8 mouse cellular contexts compared by ENCODE assay signal in genomic region chr17:14280425-14280833, GRCm38 (mm10). TPM values are rescaled to one million over a fixed set of nuclear protein-coding genes. Genes with fewer than 3 reads are reported as not detected.
DNase-seq lines count a peak whose midpoint lies in the region; ATAC-seq and TF ChIP-seq lines count a peak whose summit lies in the region.

No protein-coding gene starts in this region.

- no peak for ATAC-seq in heart, embryonic 14.5 days (ENCODE audit: insufficient number of reproducible peaks, insufficient read depth, low FRiP score, low read depth)
- ATAC-seq in liver, embryonic 11.5 days (replicated peaks; ENCODE audit: low FRiP score): no peak
- ATAC-seq in activated CD4-positive, CD25-positive, alpha-beta regulatory T cell, adult 4 months: no peak
- no peak for ATAC-seq in CD4-positive, CD25-positive, alpha-beta regulatory T cell, adult 4 months

- peaks cover 34% of the 10 kb centered on the region for H3K4me1 ChIP-seq in embryonic facial prominence, embryonic 10.5 days
- H3K4me1 ChIP-seq in heart, embryonic 14.5 days (ENCODE audit: control insufficient read depth in 2 of 2, insufficient read depth in 2 of 2, low read length in 2 of 2): peaks cover 8 to 17% of the 10 kb centered on the region in 2 experiments; a peak in 3 of 4 replicates
- H3K4me1 ChIP-seq in liver, embryonic 11.5 days (replicated peaks; ENCODE audit: control insufficient read depth, insufficient read depth, low read length): no peaks in the 10 kb centered on the region
- H3K4me1 ChIP-seq in olfactory bulb, adult 2 months (ENCODE audit: control insufficient read depth, insufficient read depth, low read length): peaks cover 17% of the 10 kb centered on the region

- peak overlapping the region; percentile 47; the same call in 1 of the 2 replicates for H3K9ac ChIP-seq in heart, embryonic 14.5 days (ENCODE audit: low read length)
- no peak overlapping the region for H3K9ac ChIP-seq in liver, embryonic 11.5 days (ENCODE audit: low read depth, low read length)

- WGBS in embryonic facial prominence, embryonic 10.5 days: under 1% methylated on average over 31 of the region's 31 CpGs
- under 1% methylated on average over 31 of the region's 31 CpGs for WGBS in heart, embryonic 14.5 days
- WGBS in liver, embryonic 11.5 days: 2% methylated on average over 31 of the region's 31 CpGs
- under 1% methylated on average over 31 of the region's 31 CpGs for WGBS in olfactory bulb, adult 2 months

- intact Hi-C loops in left cerebral cortex, adult 2 months (cut with DNase I): no loop called here
- intact Hi-C loops in left cerebral cortex, postnatal 25 days (cut with DNase I): no loop called here

- no peak overlapping the region for H3K27ac ChIP-seq in left cerebral cortex, adult 2 months
- H3K27ac ChIP-seq in embryonic facial prominence, embryonic 10.5 days (replicated peaks): peak overlapping the region; percentile 61
- H3K27ac ChIP-seq in heart, embryonic 14.5 days (replicated peaks in 1 of 2; ENCODE audit: control insufficient read depth in 1 of 2, insufficient read depth in 1 of 2, low read depth in 2 of 2, low read length in 2 of 2): peak overlapping the region; percentile 32 to 37; a peak in 1 of 4 replicates
- no peak overlapping the region for H3K27ac ChIP-seq in liver, embryonic 11.5 days (ENCODE audit: low read depth, low read length)
- no peak overlapping the region for H3K27ac ChIP-seq in olfactory bulb, adult 2 months (ENCODE audit: insufficient read depth, low read depth, low read length)

- DNase-seq in left cerebral cortex, adult 2 months (ENCODE audit: extremely low spot score in 1 of 2, low spot score in 2 of 2): peak in 1 of 2 experiments; percentile 24
- DNase-seq in left cerebral cortex, postnatal 25 days (ENCODE audit: low spot score in 2 of 2): no peak
- DNase-seq in embryonic facial prominence, embryonic 10.5 days (ENCODE audit: low spot score): peak; percentile 51
- peak; percentile 38 for DNase-seq in liver, embryonic 11.5 days (ENCODE audit: low spot score)

- peak overlapping the region; percentile 53 for H3K4me3 ChIP-seq in left cerebral cortex, adult 2 months
- H3K4me3 ChIP-seq in embryonic facial prominence, embryonic 10.5 days: peak overlapping the region; percentile 67
- peak overlapping the region; percentile 50 to 51 for H3K4me3 ChIP-seq in heart, embryonic 14.5 days (ENCODE audit: control insufficient read depth in 1 of 2, insufficient read depth in 1 of 2, low read depth in 1 of 2, low read length in 2 of 2)
- H3K4me3 ChIP-seq in liver, embryonic 11.5 days (ENCODE audit: low read depth, low read length): peak overlapping the region; percentile 38
- peak overlapping the region; percentile 27 for H3K4me3 ChIP-seq in olfactory bulb, adult 2 months (ENCODE audit: insufficient read depth, low read depth, low read length)

- no peak for TF ChIP-seq POLR2A in olfactory bulb, adult 2 months (IDR thresholded peaks at IDR 0.05; ENCODE audit: insufficient read depth, low read depth, low read length)

- no peaks in the 10 kb centered on the region for H3K9me3 ChIP-seq in embryonic facial prominence, embryonic 10.5 days
- no peaks in the 10 kb centered on the region for H3K9me3 ChIP-seq in heart, embryonic 14.5 days (ENCODE audit: control insufficient read depth, low read length)
- no peaks in the 10 kb centered on the region for H3K9me3 ChIP-seq in liver, embryonic 11.5 days (ENCODE audit: control insufficient read depth, low read length)

- H3K27me3 ChIP-seq in embryonic facial prominence, embryonic 10.5 days (replicated peaks; ENCODE audit: low read depth, poor library complexity, severe bottlenecking): peaks cover 91% of the 10 kb centered on the region
- peaks cover 90% of the 10 kb centered on the region for H3K27me3 ChIP-seq in heart, embryonic 14.5 days (ENCODE audit: control insufficient read depth, insufficient read depth, low read length)
- peaks cover 48% of the 10 kb centered on the region for H3K27me3 ChIP-seq in liver, embryonic 11.5 days (replicated peaks; ENCODE audit: control insufficient read depth, insufficient read depth, low read length)

- no peaks in the 10 kb centered on the region for H3K36me3 ChIP-seq in embryonic facial prominence, embryonic 10.5 days (replicated peaks)
- H3K36me3 ChIP-seq in heart, embryonic 14.5 days (ENCODE audit: control insufficient read depth, insufficient read depth, low read length): no peaks in the 10 kb centered on the region
- no peaks in the 10 kb centered on the region for H3K36me3 ChIP-seq in liver, embryonic 11.5 days (ENCODE audit: control insufficient read depth, insufficient read depth, low read length)

- TF ChIP-seq CTCF in left cerebral cortex, adult 2 months (IDR thresholded peaks at IDR 0.05): no peak
- no peak for TF ChIP-seq CTCF in olfactory bulb, adult 2 months (IDR thresholded peaks at IDR 0.05; ENCODE audit: insufficient read depth, low read depth, low read length)

- H3K4me2 ChIP-seq in heart, embryonic 14.5 days (ENCODE audit: low read length): peak overlapping the region; percentile 85
- peak overlapping the region; percentile 61 for H3K4me2 ChIP-seq in liver, embryonic 11.5 days

RNA-seq across cellular contexts. Expression of gene Smoc2, which starts 1.1 kb away (rescaled TPM):
- 10 to 100 TPM; 13.2 to 13.7 TPM for total RNA-seq in left cerebral cortex, adult 2 months (2021)
- 10 to 100 TPM; 10.1 to 12.3 TPM for total RNA-seq in left cerebral cortex, postnatal 25 days (2021)
- polyA plus RNA-seq in embryonic facial prominence, embryonic 10.5 days (2016; fragmentation: Nextera tagmentation; extraction: Ambion mirVana): 12.0 and 18.1 TPM in 2 replicates
- polyA plus RNA-seq in heart, embryonic 14.5 days (2014; fragmentation: Nextera tagmentation; extraction: Ambion mirVana): 28.0 and 52.3 TPM in 2 replicates
- 11.8 and 12.8 TPM in 2 replicates for polyA plus RNA-seq in liver, embryonic 11.5 days (2014; fragmentation: Nextera tagmentation; extraction: Ambion mirVana)
- polyA plus RNA-seq in olfactory bulb, adult 2 months (2012; ENCODE audit: insufficient read depth, insufficient read length, low replicate concordance, missing spikeins): not detected in 2 replicates
- not detected for polyA plus RNA-seq in activated CD4-positive, CD25-positive, alpha-beta regulatory T cell, adult 4 months (2017; shearing (Covaris generic))
- not detected for polyA plus RNA-seq in CD4-positive, CD25-positive, alpha-beta regulatory T cell, adult 4 months (2017; shearing (Covaris generic))

Comparison
In these comparisons a context has a peak if more than half of its experiments do, and no peak if none do; other contexts are left out.
1. DNase-seq: peak in embryonic facial prominence, embryonic 10.5 days (single experiment) and liver, embryonic 11.5 days (single experiment); none in left cerebral cortex, postnatal 25 days (0 of 2).
2. H3K27ac ChIP-seq: peak in embryonic facial prominence, embryonic 10.5 days (single experiment) and heart, embryonic 14.5 days (2 of 2); none in left cerebral cortex, adult 2 months (single experiment), liver, embryonic 11.5 days (single experiment) and olfactory bulb, adult 2 months (single experiment).
3. RNA of gene Smoc2, which starts 1.1 kb away (polyA plus RNA-seq): 28.0 to 52.3 TPM in heart, embryonic 14.5 days, 12.0 to 18.1 TPM in embryonic facial prominence, embryonic 10.5 days and 11.8 to 12.8 TPM in liver, embryonic 11.5 days; not detected in activated CD4-positive, CD25-positive, alpha-beta regulatory T cell, adult 4 months, not detected in CD4-positive, CD25-positive, alpha-beta regulatory T cell, adult 4 months and not detected in olfactory bulb, adult 2 months; every median in the first group is over 10 times any median in the second.
4. Peak in every context shown above with its lines, with median percentiles within 50 percentile points of each other: H3K4me3 ChIP-seq.